In genomic region chr10:57796057-57796456, GRCm38 (mm10) we compare ENCODE assay signal across 8 mouse cellular contexts. TPM values are rescaled to one million over a fixed set of nuclear protein-coding genes. Genes with fewer than 3 reads are reported as not detected.
A peak's percentile ranks its signal among the peaks of the same experiment; 100 is the strongest.
DNase-seq lines count a peak whose midpoint lies in the region; ATAC-seq and TF ChIP-seq lines count a peak whose summit lies in the region.

No protein-coding gene starts in this region.

- peak; percentile 55 for TF ChIP-seq CTCF in heart, postnatal 0 days (IDR thresholded peaks at IDR 0.05; ENCODE audit: low read depth)

- H3K4me1 ChIP-seq in embryonic facial prominence, embryonic 10.5 days: peaks cover 21% of the 10 kb centered on the region
- peaks cover 5% of the 10 kb centered on the region; the same call in 1 of the 2 replicates for H3K4me1 ChIP-seq in heart, postnatal 0 days (ENCODE audit: control insufficient read depth, insufficient read depth)
- H3K4me1 ChIP-seq in stomach, embryonic 16.5 days (ENCODE audit: control insufficient read depth, insufficient read depth, low read length): peaks cover 10% of the 10 kb centered on the region; the same call in 1 of the 2 replicates

- 52% methylated on average over 4 of the region's 4 CpGs for WGBS in embryonic facial prominence, embryonic 10.5 days
- 26% methylated on average over 4 of the region's 4 CpGs for WGBS in heart, postnatal 0 days
- 39% methylated on average over 4 of the region's 4 CpGs for WGBS in stomach, embryonic 16.5 days

- peak overlapping the region; percentile 90 for H3K4me2 ChIP-seq in heart, postnatal 0 days (ENCODE audit: low read depth, low read length)
- H3K4me2 ChIP-seq in stomach, embryonic 16.5 days (ENCODE audit: low read depth, low read length): peak overlapping the region; percentile 72

- peaks cover 6% of the 10 kb centered on the region; the same call in 1 of the 2 replicates for H3K9me3 ChIP-seq in embryonic facial prominence, embryonic 10.5 days
- H3K9me3 ChIP-seq in heart, postnatal 0 days (replicated peaks; ENCODE audit: control insufficient read depth, low read length): no peaks in the 10 kb centered on the region
- H3K9me3 ChIP-seq in stomach, embryonic 16.5 days (replicated peaks; ENCODE audit: control insufficient read depth, low read length): 0 out of 2 replicates have a peak, but pooled peaks cover 4% of the 10 kb centered on the region

- DNase-seq in left cerebral cortex, postnatal 14 days (ENCODE audit: low spot score in 2 of 2): peak; percentile 15 to 19
- DNase-seq in left cerebral cortex, postnatal 36 days (ENCODE audit: low spot score in 2 of 2): no peak
- peak; percentile 19 for DNase-seq in embryonic facial prominence, embryonic 10.5 days (ENCODE audit: low spot score)
- DNase-seq in heart, postnatal 0 days (ENCODE audit: low spot score): peak; percentile 52
- DNase-seq in kidney, postnatal 36 days: peak; percentile 32 to 47
- no peak for DNase-seq in testis, postnatal 10 days (ENCODE audit: low spot score)

- H3K27ac ChIP-seq in embryonic facial prominence, embryonic 10.5 days (replicated peaks): no peak overlapping the region
- no peak overlapping the region for H3K27ac ChIP-seq in heart, postnatal 0 days (ENCODE audit: low read depth)
- peak overlapping the region; percentile 61 for H3K27ac ChIP-seq in stomach, embryonic 16.5 days (ENCODE audit: low read length)

- H3K36me3 ChIP-seq in embryonic facial prominence, embryonic 10.5 days (replicated peaks): peaks cover 4% of the 10 kb centered on the region; the same call in 1 of the 2 replicates
- H3K36me3 ChIP-seq in heart, postnatal 0 days (replicated peaks; ENCODE audit: control insufficient read depth, insufficient read depth, low read length): no peaks in the 10 kb centered on the region; the same call in 1 of the 2 replicates
- no peaks in the 10 kb centered on the region for H3K36me3 ChIP-seq in stomach, embryonic 16.5 days (ENCODE audit: control insufficient read depth, insufficient read depth, low read length)

- no peak for TF ChIP-seq EP300 in heart, postnatal 0 days (IDR thresholded peaks at IDR 0.05; ENCODE audit: low read depth)

- no peak overlapping the region for H3K9ac ChIP-seq in heart, postnatal 0 days (replicated peaks; ENCODE audit: low read depth, low read length)
- no peak overlapping the region for H3K9ac ChIP-seq in stomach, embryonic 16.5 days (ENCODE audit: low read length)

- intact Hi-C loops in left cerebral cortex, postnatal 14 days (cut with DNase I): loop anchor here (1.0 to 5.0 kb wide), 2 partner anchors 41 to 53 kb away; no protein-coding TSS in a partner anchor
- intact Hi-C loops in left cerebral cortex, postnatal 36 days (cut with DNase I): loop anchor here (5.0 kb wide), 1 partner anchor 54 kb away; no protein-coding TSS in a partner anchor

- ATAC-seq in heart, postnatal 0 days (ENCODE audit: insufficient read depth, low read depth): no peak
- peak; percentile 31 for ATAC-seq in megakaryocyte, adult 5-6 weeks (ENCODE audit: poor library complexity, severe bottlenecking)
- peak; percentile 27; the same call in 1 of the 2 replicates for ATAC-seq in stomach, embryonic 16.5 days (ENCODE audit: insufficient read depth, low FRiP score)

- H3K27me3 ChIP-seq in embryonic facial prominence, embryonic 10.5 days (replicated peaks; ENCODE audit: low read depth, poor library complexity, severe bottlenecking): 0 out of 2 replicates have a peak, but pooled peaks cover 4% of the 10 kb centered on the region
- H3K27me3 ChIP-seq in heart, postnatal 0 days (ENCODE audit: control insufficient read depth, insufficient read depth, low read length): no peaks in the 10 kb centered on the region
- H3K27me3 ChIP-seq in stomach, embryonic 16.5 days (ENCODE audit: control insufficient read depth, insufficient read depth, low read length): no peaks in the 10 kb centered on the region

- H3K4me3 ChIP-seq in embryonic facial prominence, embryonic 10.5 days: peak overlapping the region; percentile 70; the same call in 1 of the 2 replicates
- peak overlapping the region; percentile 61 for H3K4me3 ChIP-seq in heart, postnatal 0 days (ENCODE audit: low read depth, low read length)
- H3K4me3 ChIP-seq in stomach, embryonic 16.5 days (replicated peaks; ENCODE audit: low read length): peak overlapping the region; percentile 67

RNA-seq across cellular contexts. Expression of gene Smpdl3a, which starts 1.9 kb away (rescaled TPM):
- 10 to 100 TPM; 22.6 to 24.8 TPM for total RNA-seq in left cerebral cortex, postnatal 14 days (2021)
- 10 to 100 TPM; 22.6 to 30.0 TPM for total RNA-seq in left cerebral cortex, postnatal 36 days (2021)
- polyA plus RNA-seq in embryonic facial prominence, embryonic 10.5 days (2016; fragmentation: Nextera tagmentation; extraction: Ambion mirVana): 5.3 and 5.5 TPM in 2 replicates
- 59.4 and 73.4 TPM in 2 replicates for total RNA-seq in heart, postnatal 0 days (2014; rRNA removed; ENCODE audit: low replicate concordance)
- polyA plus RNA-seq in heart, postnatal 0 days (2015; fragmentation: Nextera tagmentation; extraction: Ambion mirVana): 51.7 and 51.8 TPM in 2 replicates
- total RNA-seq in megakaryocyte, adult 5-6 weeks (2015): 546 and 596 TPM in 2 replicates
- 251 and 269 TPM in 2 replicates for total RNA-seq in megakaryocyte, adult 5-6 weeks (2017)
- 43.8 and 50.4 TPM in 2 replicates for polyA plus RNA-seq in stomach, embryonic 16.5 days (2015; fragmentation: Nextera tagmentation; extraction: Ambion mirVana)

RNA-seq across cellular contexts. Expression of gene Fabp7, which starts 11.4 kb away (rescaled TPM):
- 100 to 1,000 TPM; 162 to 165 TPM for total RNA-seq in left cerebral cortex, postnatal 14 days (2021)
- total RNA-seq in left cerebral cortex, postnatal 36 days (2021): 10 to 100 TPM; 44.4 to 50.3 TPM
- 125 and 129 TPM in 2 replicates for polyA plus RNA-seq in embryonic facial prominence, embryonic 10.5 days (2016; fragmentation: Nextera tagmentation; extraction: Ambion mirVana)
- 7.9 and 9.8 TPM in 2 replicates for total RNA-seq in heart, postnatal 0 days (2014; rRNA removed; ENCODE audit: low replicate concordance)
- 7.3 and 11.3 TPM in 2 replicates for polyA plus RNA-seq in heart, postnatal 0 days (2015; fragmentation: Nextera tagmentation; extraction: Ambion mirVana)
- total RNA-seq in megakaryocyte, adult 5-6 weeks (2015): 1.9 and 2.5 TPM in 2 replicates
- total RNA-seq in megakaryocyte, adult 5-6 weeks (2017): 2.0 and 2.2 TPM in 2 replicates
- polyA plus RNA-seq in stomach, embryonic 16.5 days (2015; fragmentation: Nextera tagmentation; extraction: Ambion mirVana): 50.6 and 52.9 TPM in 2 replicates

Comparison
In these comparisons a context has a peak if more than half of its experiments do, and no peak if none do; other contexts are left out.
1. DNase-seq: peak in left cerebral cortex, postnatal 14 days (2 of 2), embryonic facial prominence, embryonic 10.5 days (single experiment), heart, postnatal 0 days (single experiment) and kidney, postnatal 36 days (2 of 2); none in left cerebral cortex, postnatal 36 days (0 of 2) and testis, postnatal 10 days (single experiment).
2. Peak in every context shown above with its lines, with median percentiles within 50 percentile points of each other: H3K4me3 ChIP-seq.